ENCODE assay signal across 8 mouse cellular contexts in the genomic region with DNA sequence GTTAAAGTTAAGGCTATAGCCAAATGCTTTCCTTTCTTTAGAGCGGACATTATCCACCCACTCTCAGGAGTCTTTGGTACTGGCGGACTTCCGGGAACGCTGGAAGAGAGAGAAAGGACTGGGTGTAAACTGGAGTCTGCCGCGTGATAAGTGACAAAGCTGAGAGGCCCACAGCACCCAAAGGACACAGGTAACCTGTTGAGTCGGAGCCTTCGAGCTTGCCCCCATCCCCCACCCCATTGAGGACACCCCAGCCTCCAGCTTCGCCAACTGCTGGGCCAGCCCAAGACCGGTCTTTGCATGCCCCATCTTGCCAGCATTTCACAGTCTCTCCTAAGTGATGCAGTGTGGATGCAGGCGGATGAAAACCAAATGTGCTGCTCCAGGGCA. TPM values are rescaled to one million over a fixed set of nuclear protein-coding genes. Genes with fewer than 3 reads are reported as not detected.
A peak's percentile ranks its signal among the peaks of the same experiment; 100 is the strongest.
DNase-seq lines count a peak whose midpoint lies in the region; ATAC-seq and TF ChIP-seq lines count a peak whose summit lies in the region.

No protein-coding gene starts in this region.

- peak overlapping the region; percentile 75 for H3K4me3 ChIP-seq in liver, adult 2 months (ENCODE audit: insufficient read depth, low read depth, low read length)
- H3K4me3 ChIP-seq in cortical plate, adult 2 months (ENCODE audit: insufficient read depth, low read length) = peak overlapping the region; percentile 69
- peak overlapping the region; percentile 51 for H3K4me3 ChIP-seq in forebrain, embryonic 13.5 days
- H3K4me3 ChIP-seq in limb, embryonic 12.5 days (replicated peaks) = peak overlapping the region; percentile 54
- peak overlapping the region; percentile 50 for H3K4me3 ChIP-seq in neural tube, embryonic 13.5 days

- no peak for DNase-seq in liver, adult 2 months (ENCODE audit: extremely low read depth, low read depth, low spot score)
- DNase-seq in liver = no peak
- no peak for DNase-seq in B cell, adult 2 months
- no peak for DNase-seq in adrenal gland, postnatal 4 days (ENCODE audit: low spot score in 2 of 2)

- H3K27me3 ChIP-seq in liver, adult 2 months (ENCODE audit: control insufficient read depth, insufficient read depth, low read length) = no peaks in the 10 kb centered on the region
- no peaks in the 10 kb centered on the region for H3K27me3 ChIP-seq in forebrain, embryonic 13.5 days
- no peaks in the 10 kb centered on the region for H3K27me3 ChIP-seq in limb, embryonic 12.5 days
- H3K27me3 ChIP-seq in neural tube, embryonic 13.5 days = no peaks in the 10 kb centered on the region

- H3K9ac ChIP-seq in liver, adult 2 months (ENCODE audit: low read depth, low read length) = peak overlapping the region; percentile 69
- peak overlapping the region; percentile 65 for H3K9ac ChIP-seq in forebrain, embryonic 13.5 days
- H3K9ac ChIP-seq in limb, embryonic 12.5 days (replicated peaks) = peak overlapping the region; percentile 67
- peak overlapping the region; percentile 76 for H3K9ac ChIP-seq in neural tube, embryonic 13.5 days

- peak overlapping the region; percentile 91 for H3K27ac ChIP-seq in liver, adult 2 months (replicated peaks; ENCODE audit: insufficient read depth, low read depth, low read length)
- H3K27ac ChIP-seq in cortical plate, adult 2 months (ENCODE audit: insufficient read depth, low read length) = no peak overlapping the region
- H3K27ac ChIP-seq in forebrain, embryonic 13.5 days = no peak overlapping the region
- peak overlapping the region; percentile 73 for H3K27ac ChIP-seq in limb, embryonic 12.5 days
- peak overlapping the region; percentile 29; the same call in 1 of the 2 replicates for H3K27ac ChIP-seq in neural tube, embryonic 13.5 days (replicated peaks)

- peak overlapping the region; percentile 59 for H3K4me2 ChIP-seq in forebrain, embryonic 13.5 days
- H3K4me2 ChIP-seq in limb, embryonic 12.5 days = peak overlapping the region; percentile 50
- peak overlapping the region; percentile 56 for H3K4me2 ChIP-seq in neural tube, embryonic 13.5 days

- TF ChIP-seq CTCF in liver, adult 2 months (IDR thresholded peaks at IDR 0.05; ENCODE audit: low read depth, low read length) = no peak
- TF ChIP-seq CTCF in cortical plate, adult 2 months (IDR thresholded peaks at IDR 0.05; ENCODE audit: extremely low read depth, insufficient read depth, low read length) = no peak

- no peaks in the 10 kb centered on the region for H3K9me3 ChIP-seq in forebrain, embryonic 13.5 days (replicated peaks)
- no peaks in the 10 kb centered on the region for H3K9me3 ChIP-seq in limb, embryonic 12.5 days
- no peaks in the 10 kb centered on the region for H3K9me3 ChIP-seq in neural tube, embryonic 13.5 days

- TF ChIP-seq POLR2A in liver, adult 2 months (IDR thresholded peaks at IDR 0.05; ENCODE audit: extremely low read depth, insufficient read depth, low read length) = no peak
- no peak for TF ChIP-seq POLR2A in cortical plate, adult 2 months (IDR thresholded peaks at IDR 0.05; ENCODE audit: extremely low read depth, insufficient read depth, low read length)

- H3K4me1 ChIP-seq in liver, adult 2 months (ENCODE audit: control insufficient read depth, insufficient read depth, low read length) = peaks cover 6% of the 10 kb centered on the region; the same call in 1 of the 2 replicates
- H3K4me1 ChIP-seq in cortical plate, adult 2 months (ENCODE audit: control insufficient read depth, insufficient read depth, low read length) = no peaks in the 10 kb centered on the region
- H3K4me1 ChIP-seq in forebrain, embryonic 13.5 days = peaks cover 10% of the 10 kb centered on the region
- H3K4me1 ChIP-seq in limb, embryonic 12.5 days (replicated peaks) = peaks cover 3% of the 10 kb centered on the region; the same call in 1 of the 2 replicates
- H3K4me1 ChIP-seq in neural tube, embryonic 13.5 days (replicated peaks) = peaks cover 9% of the 10 kb centered on the region

- H3K79me2 ChIP-seq in liver, adult 2 months (ENCODE audit: control insufficient read depth, insufficient read depth, low read length) = no peaks in the 10 kb centered on the region

- H3K36me3 ChIP-seq in liver, adult 2 months (ENCODE audit: control insufficient read depth, insufficient read depth, low read length) = no peaks in the 10 kb centered on the region; the same call in 1 of the 2 replicates
- H3K36me3 ChIP-seq in forebrain, embryonic 13.5 days (ENCODE audit: poor library complexity, severe bottlenecking) = no peaks in the 10 kb centered on the region
- H3K36me3 ChIP-seq in limb, embryonic 12.5 days = peaks cover 5% of the 10 kb centered on the region; the same call in 1 of the 2 replicates
- no peaks in the 10 kb centered on the region for H3K36me3 ChIP-seq in neural tube, embryonic 13.5 days

- WGBS in liver, adult 2 months = 0% methylated on average over 11 of the region's 11 CpGs
- WGBS in forebrain, embryonic 13.5 days = 16% methylated on average over 11 of the region's 11 CpGs
- 18% methylated on average over 11 of the region's 11 CpGs for WGBS in limb, embryonic 12.5 days
- WGBS in neural tube, embryonic 13.5 days = 22% methylated on average over 11 of the region's 11 CpGs

- peak; percentile 61 for ATAC-seq in forebrain, embryonic 13.5 days
- peak; percentile 66 for ATAC-seq in limb, embryonic 12.5 days (ENCODE audit: insufficient number of reproducible peaks, insufficient read depth, low FRiP score, low TSS enrichment, low read depth)
- peak; percentile 60 for ATAC-seq in neural tube, embryonic 13.5 days (ENCODE audit: low read depth)

RNA-seq across cellular contexts. Expression of gene 1110012L19Rik, which starts 0.3 kb away (rescaled TPM):
- 19.7 and 23.0 TPM in 2 replicates for total RNA-seq in liver, adult 2 months (2014; rRNA removed)
- polyA plus RNA-seq in liver, adult 2 months (2012; rRNA removed) = 6.0 and 6.7 TPM in 2 replicates
- 15.8 and 17.4 TPM in 2 replicates for polyA plus RNA-seq in cortical plate, adult 2 months (2012; rRNA removed)
- 33.2 and 35.5 TPM in 2 replicates for polyA plus RNA-seq in forebrain, embryonic 13.5 days (2015; fragmentation: Nextera tagmentation; extraction: Ambion mirVana)
- polyA plus RNA-seq in limb, embryonic 12.5 days (2016; fragmentation: Nextera tagmentation; extraction: Ambion mirVana) = 25.5 and 26.6 TPM in 2 replicates
- 36.1 and 42.6 TPM in 2 replicates for polyA plus RNA-seq in neural tube, embryonic 13.5 days (2015; fragmentation: Nextera tagmentation; extraction: Ambion mirVana)
- total RNA-seq in adrenal gland, postnatal 4 days (2021) = 10 to 100 TPM; 22.8 to 25.8 TPM

RNA-seq across cellular contexts. Expression of gene Ids, which starts 21.1 kb away (rescaled TPM):
- 5.0 and 7.8 TPM in 2 replicates for total RNA-seq in liver, adult 2 months (2014; rRNA removed)
- 6.4 and 7.4 TPM in 2 replicates for polyA plus RNA-seq in liver, adult 2 months (2012; rRNA removed)
- 259 and 275 TPM in 2 replicates for polyA plus RNA-seq in cortical plate, adult 2 months (2012; rRNA removed)
- 10.1 and 10.3 TPM in 2 replicates for polyA plus RNA-seq in forebrain, embryonic 13.5 days (2015; fragmentation: Nextera tagmentation; extraction: Ambion mirVana)
- polyA plus RNA-seq in limb, embryonic 12.5 days (2016; fragmentation: Nextera tagmentation; extraction: Ambion mirVana) = 2.8 and 3.0 TPM in 2 replicates
- polyA plus RNA-seq in neural tube, embryonic 13.5 days (2015; fragmentation: Nextera tagmentation; extraction: Ambion mirVana) = 11.0 and 11.9 TPM in 2 replicates
- 10 to 100 TPM; 29.3 to 29.8 TPM for total RNA-seq in adrenal gland, postnatal 4 days (2021)

Comparison
In these comparisons a context has a peak if more than half of its experiments do, and no peak if none do; other contexts are left out.
1. H3K27ac ChIP-seq: peak in liver, adult 2 months (single experiment), limb, embryonic 12.5 days (single experiment) and neural tube, embryonic 13.5 days (single experiment); none in cortical plate, adult 2 months (single experiment) and forebrain, embryonic 13.5 days (single experiment).
2. RNA of gene Ids, which starts 21.1 kb away (polyA plus RNA-seq): 259 to 275 TPM in cortical plate, adult 2 months; 11.0 to 11.9 TPM in neural tube, embryonic 13.5 days, 10.1 to 10.3 TPM in forebrain, embryonic 13.5 days, 6.4 to 7.4 TPM in liver, adult 2 months and 2.8 to 3.0 TPM in limb, embryonic 12.5 days; every median in the first group is over 10 times any median in the second.
3. Peak in every context shown above with its lines, with median percentiles within 50 percentile points of each other: H3K4me3 ChIP-seq, H3K9ac ChIP-seq, ATAC-seq and H3K4me2 ChIP-seq.